Comparison of ENCODE assay signal across 8 mouse cellular contexts in genomic region chr7:27592934-27593645, GRCm38 (mm10). TPM values are rescaled to one million over a fixed set of nuclear protein-coding genes. Genes with fewer than 3 reads are reported as not detected.
DNase-seq lines count a peak whose midpoint lies in the region; ATAC-seq and TF ChIP-seq lines count a peak whose summit lies in the region.

No protein-coding gene starts in this region.

- no peak for TF ChIP-seq POLR2A in olfactory bulb, adult 2 months (IDR thresholded peaks at IDR 0.05; ENCODE audit: insufficient read depth, low read depth, low read length)

- H3K4me2 ChIP-seq in embryonic facial prominence, embryonic 13.5 days: peak overlapping the region; percentile 62
- peak overlapping the region; percentile 77 for H3K4me2 ChIP-seq in hindbrain, embryonic 15.5 days
- H3K4me2 ChIP-seq in liver, embryonic 12.5 days: peak overlapping the region; percentile 87

- H3K27ac ChIP-seq in gastrocnemius, adult 2 months: peak overlapping the region; percentile 100
- peak overlapping the region; percentile 99 for H3K27ac ChIP-seq in embryonic facial prominence, embryonic 13.5 days
- peak overlapping the region; percentile 100 for H3K27ac ChIP-seq in hindbrain, embryonic 15.5 days (replicated peaks)
- peak overlapping the region; percentile 99 for H3K27ac ChIP-seq in liver, embryonic 12.5 days
- peak overlapping the region; percentile 95; the same call in 1 of the 2 replicates for H3K27ac ChIP-seq in olfactory bulb, adult 2 months (ENCODE audit: insufficient read depth, low read depth, low read length)

- no peak for ATAC-seq in embryonic facial prominence, embryonic 13.5 days (ENCODE audit: insufficient number of reproducible peaks, insufficient read depth, low FRiP score, low TSS enrichment, low read depth)
- no peak for ATAC-seq in hindbrain, embryonic 15.5 days (ENCODE audit: low FRiP score, low read depth)
- ATAC-seq in liver, embryonic 12.5 days: peak; percentile 49

- H3K36me3 ChIP-seq in embryonic facial prominence, embryonic 13.5 days: peaks cover 12% of the 10 kb centered on the region
- H3K36me3 ChIP-seq in hindbrain, embryonic 15.5 days: no peaks in the 10 kb centered on the region
- H3K36me3 ChIP-seq in liver, embryonic 12.5 days: peaks cover 22% of the 10 kb centered on the region

- H3K4me3 ChIP-seq in gastrocnemius, adult 2 months: peak overlapping the region; percentile 79
- H3K4me3 ChIP-seq in embryonic facial prominence, embryonic 13.5 days: peak overlapping the region; percentile 66
- peak overlapping the region; percentile 85 for H3K4me3 ChIP-seq in hindbrain, embryonic 15.5 days
- peak overlapping the region; percentile 93 for H3K4me3 ChIP-seq in liver, embryonic 12.5 days
- peak overlapping the region; percentile 84 for H3K4me3 ChIP-seq in olfactory bulb, adult 2 months (ENCODE audit: insufficient read depth, low read depth, low read length)

- TF ChIP-seq CTCF in gastrocnemius, adult 2 months (IDR thresholded peaks at IDR 0.05): no peak
- no peak for TF ChIP-seq CTCF in olfactory bulb, adult 2 months (IDR thresholded peaks at IDR 0.05; ENCODE audit: insufficient read depth, low read depth, low read length)

- intact Hi-C loops in gastrocnemius, adult 2 months (cut with DNase I): loop anchor here (1.0 kb wide), 1 partner anchor 11 kb away; no protein-coding TSS in a partner anchor

- H3K27me3 ChIP-seq in embryonic facial prominence, embryonic 13.5 days: no peaks in the 10 kb centered on the region
- H3K27me3 ChIP-seq in hindbrain, embryonic 15.5 days: no peaks in the 10 kb centered on the region
- H3K27me3 ChIP-seq in liver, embryonic 12.5 days (replicated peaks): no peaks in the 10 kb centered on the region

- no peaks in the 10 kb centered on the region for H3K9me3 ChIP-seq in embryonic facial prominence, embryonic 13.5 days
- no peaks in the 10 kb centered on the region for H3K9me3 ChIP-seq in hindbrain, embryonic 15.5 days
- H3K9me3 ChIP-seq in liver, embryonic 12.5 days (replicated peaks): no peaks in the 10 kb centered on the region

- peak; percentile 28 for DNase-seq in gastrocnemius, adult 2 months
- DNase-seq in gastrocnemius, postnatal 10 days: no peak
- DNase-seq in urinary bladder, postnatal 25 days (ENCODE audit: low spot score): no peak
- no peak for DNase-seq in ovary, postnatal 10 days (ENCODE audit: low spot score)

- H3K4me1 ChIP-seq in embryonic facial prominence, embryonic 13.5 days: peaks cover 31% of the 10 kb centered on the region
- peaks cover 42% of the 10 kb centered on the region for H3K4me1 ChIP-seq in hindbrain, embryonic 15.5 days (replicated peaks)
- H3K4me1 ChIP-seq in liver, embryonic 12.5 days: peaks cover 63% of the 10 kb centered on the region
- H3K4me1 ChIP-seq in olfactory bulb, adult 2 months (ENCODE audit: control insufficient read depth, insufficient read depth, low read length): peaks cover 25% of the 10 kb centered on the region

- peak overlapping the region; percentile 92 for H3K9ac ChIP-seq in embryonic facial prominence, embryonic 13.5 days
- H3K9ac ChIP-seq in hindbrain, embryonic 15.5 days: peak overlapping the region; percentile 88
- peak overlapping the region; percentile 98 for H3K9ac ChIP-seq in liver, embryonic 12.5 days

- WGBS in embryonic facial prominence, embryonic 13.5 days: 70% methylated on average over 12 of the region's 12 CpGs
- WGBS in hindbrain, embryonic 15.5 days: 68% methylated on average over 12 of the region's 12 CpGs
- 46% methylated on average over 12 of the region's 12 CpGs for WGBS in liver, embryonic 12.5 days (ENCODE audit: insufficient replicate concordance)
- 56% methylated on average over 12 of the region's 12 CpGs for WGBS in olfactory bulb, adult 2 months

RNA-seq across cellular contexts. Expression of gene Akt2, which starts 1.7 kb away (rescaled TPM):
- total RNA-seq in gastrocnemius, adult 2 months (2021): 100 to 1,000 TPM; 194 to 199 TPM
- total RNA-seq in gastrocnemius, postnatal 10 days (2021): 100 to 1,000 TPM; 128 to 134 TPM
- 103 and 106 TPM in 2 replicates for polyA plus RNA-seq in embryonic facial prominence, embryonic 13.5 days (2015; fragmentation: Nextera tagmentation; extraction: Ambion mirVana)
- 66.3 and 74.2 TPM in 2 replicates for polyA plus RNA-seq in hindbrain, embryonic 15.5 days (2015; fragmentation: Nextera tagmentation; extraction: Ambion mirVana)
- 45.0 and 45.2 TPM in 2 replicates for polyA plus RNA-seq in liver, embryonic 12.5 days (2016; fragmentation: Nextera tagmentation; extraction: Ambion mirVana)
- polyA plus RNA-seq in olfactory bulb, adult 2 months (2012; ENCODE audit: insufficient read depth, insufficient read length, low replicate concordance, missing spikeins): not detected in 2 replicates

RNA-seq across cellular contexts. Expression of gene 2310022A10Rik, which starts 40.1 kb away (rescaled TPM):
- 100 to 1,000 TPM; 107 to 123 TPM for total RNA-seq in gastrocnemius, adult 2 months (2021)
- total RNA-seq in gastrocnemius, postnatal 10 days (2021): 100 to 1,000 TPM; 106 to 110 TPM
- 31.3 and 32.8 TPM in 2 replicates for polyA plus RNA-seq in embryonic facial prominence, embryonic 13.5 days (2015; fragmentation: Nextera tagmentation; extraction: Ambion mirVana)
- 32.0 and 36.6 TPM in 2 replicates for polyA plus RNA-seq in hindbrain, embryonic 15.5 days (2015; fragmentation: Nextera tagmentation; extraction: Ambion mirVana)
- polyA plus RNA-seq in liver, embryonic 12.5 days (2016; fragmentation: Nextera tagmentation; extraction: Ambion mirVana): 26.3 and 27.5 TPM in 2 replicates
- not detected in 2 replicates for polyA plus RNA-seq in olfactory bulb, adult 2 months (2012; ENCODE audit: insufficient read depth, insufficient read length, low replicate concordance, missing spikeins)

RNA-seq across cellular contexts. Expression of gene Pld3, which starts 40.1 kb away (rescaled TPM):
- 10 to 100 TPM; 14.5 to 17.2 TPM for total RNA-seq in gastrocnemius, adult 2 months (2021)
- total RNA-seq in gastrocnemius, postnatal 10 days (2021): 10 to 100 TPM; 27.2 to 37.9 TPM
- polyA plus RNA-seq in embryonic facial prominence, embryonic 13.5 days (2015; fragmentation: Nextera tagmentation; extraction: Ambion mirVana): 76.5 and 81.8 TPM in 2 replicates
- 189 TPM in 2 replicates for polyA plus RNA-seq in hindbrain, embryonic 15.5 days (2015; fragmentation: Nextera tagmentation; extraction: Ambion mirVana)
- polyA plus RNA-seq in liver, embryonic 12.5 days (2016; fragmentation: Nextera tagmentation; extraction: Ambion mirVana): 46.6 and 49.1 TPM in 2 replicates
- polyA plus RNA-seq in olfactory bulb, adult 2 months (2012; ENCODE audit: insufficient read depth, insufficient read length, low replicate concordance, missing spikeins): not detected in 2 replicates

Comparison
In these comparisons a context has a peak if more than half of its experiments do, and no peak if none do; other contexts are left out.
1. RNA of gene 2310022A10Rik, which starts 40.1 kb away (polyA plus RNA-seq): 32.0 to 36.6 TPM in hindbrain, embryonic 15.5 days, 31.3 to 32.8 TPM in embryonic facial prominence, embryonic 13.5 days and 26.3 to 27.5 TPM in liver, embryonic 12.5 days; not detected in olfactory bulb, adult 2 months; every median in the first group is over 10 times any median in the second.
2. RNA of gene Pld3, which starts 40.1 kb away (polyA plus RNA-seq): 189 TPM in hindbrain, embryonic 15.5 days, 76.5 to 81.8 TPM in embryonic facial prominence, embryonic 13.5 days and 46.6 to 49.1 TPM in liver, embryonic 12.5 days; not detected in olfactory bulb, adult 2 months; every median in the first group is over 10 times any median in the second.
3. Peak in every context shown above with its lines, with median percentiles within 50 percentile points of each other: H3K27ac ChIP-seq, H3K4me3 ChIP-seq, H3K4me2 ChIP-seq and H3K9ac ChIP-seq.